Mouse (Mus musculus): ENCODE data around the gene Hhex. TPM values are rescaled to one million over a fixed set of nuclear protein-coding genes. Genes with fewer than 3 reads are reported as not detected.
A peak's percentile ranks its signal among the peaks of the same experiment; 100 is the strongest.

The Hhex gene
- 3.3 and 5.1 TPM in 2 replicates for polyA plus RNA-seq (2015; fragmentation: Nextera tagmentation; extraction: Ambion mirVana)

- Histone ChIP-seq H3K9ac (replicated peaks; ENCODE audit: low read depth, low read length) (peak within 1 kb of the TSS; percentile 29; the same call in 1 of the 2 replicates), H3K9me3 (ENCODE audit: control insufficient read depth, low read length) (no peaks in the 10 kb centered on the region), H3K4me3 (replicated peaks; ENCODE audit: low read length) (peak within 1 kb of the TSS; percentile 41), H3K36me3 (ENCODE audit: control insufficient read depth, insufficient read depth) (no peaks in the 10 kb centered on the region), H3K27me3 (replicated peaks; ENCODE audit: control insufficient read depth, insufficient read depth, low read length) (peaks cover 67% of the 10 kb centered on the region), H3K27ac (ENCODE audit: low read length) (no peak within 1 kb of the TSS), H3K4me2 (ENCODE audit: low read length) (peak within 1 kb of the TSS; percentile 41), H3K4me1 (replicated peaks; ENCODE audit: control insufficient read depth, insufficient read depth, low read length) (peaks cover 17% of the 10 kb centered on the region)
- peak; percentile 68 for ATAC-seq
- WGBS = under 1% methylated on average over 72 of the region's 79 CpGs
Measured at GRCm38 (mm10) chr19:37434263-37434951, at the start of gene Hhex. TSS of gene Hhex (plus strand) at chr19:37434810.

GRCm38 (mm10) chr19:37386126-37386525 lies 48.5 kb upstream of the Hhex start:
- Histone ChIP-seq H3K4me3 (replicated peaks; ENCODE audit: low read length) (no peak overlapping the region), H3K4me2 (ENCODE audit: low read length) (no peak overlapping the region), H3K9ac (replicated peaks; ENCODE audit: low read depth, low read length) (no peak overlapping the region), H3K4me1 (replicated peaks; ENCODE audit: control insufficient read depth, insufficient read depth, low read length) (no peaks in the 10 kb centered on the region), H3K27ac (ENCODE audit: low read length) (no peak overlapping the region), H3K36me3 (ENCODE audit: control insufficient read depth, insufficient read depth) (no peaks in the 10 kb centered on the region), H3K27me3 (replicated peaks; ENCODE audit: control insufficient read depth, insufficient read depth, low read length) (no peaks in the 10 kb centered on the region), H3K9me3 (ENCODE audit: control insufficient read depth, low read length) (no peaks in the 10 kb centered on the region)
- 69% methylated on average over 3 of the region's 3 CpGs for WGBS
- no peak for ATAC-seq

DNA sequence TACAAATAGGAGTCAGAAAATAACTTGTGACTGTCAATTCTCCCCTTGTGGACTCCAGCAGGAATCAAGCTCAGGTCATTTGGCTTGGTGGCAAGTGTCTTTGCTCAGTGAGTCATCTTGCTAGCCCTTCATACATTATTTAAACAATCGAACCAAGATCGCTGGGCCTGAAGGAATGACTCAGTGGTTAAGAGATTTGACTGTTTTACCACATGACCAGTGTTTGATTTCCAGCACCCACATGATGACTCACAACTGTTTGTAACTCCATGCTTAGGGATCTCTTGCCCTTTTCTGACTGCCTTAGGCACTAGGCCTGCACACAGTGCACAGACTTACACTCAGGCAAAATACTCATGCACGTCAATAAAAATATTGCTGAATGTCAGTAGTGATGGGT lies 42.7 kb upstream of the Hhex start:
- Histone ChIP-seq H3K27me3 (replicated peaks; ENCODE audit: control insufficient read depth, insufficient read depth, low read length) (no peaks in the 10 kb centered on the region), H3K9me3 (ENCODE audit: control insufficient read depth, low read length) (no peaks in the 10 kb centered on the region), H3K4me2 (ENCODE audit: low read length) (no peak overlapping the region), H3K4me3 (replicated peaks; ENCODE audit: low read length) (no peak overlapping the region), H3K4me1 (replicated peaks; ENCODE audit: control insufficient read depth, insufficient read depth, low read length) (no peaks in the 10 kb centered on the region), H3K36me3 (ENCODE audit: control insufficient read depth, insufficient read depth) (no peaks in the 10 kb centered on the region), H3K9ac (replicated peaks; ENCODE audit: low read depth, low read length) (no peak overlapping the region), H3K27ac (ENCODE audit: low read length) (no peak overlapping the region)
- no peak for ATAC-seq
- 99% methylated on average over 3 of the region's 3 CpGs for WGBS

DNA sequence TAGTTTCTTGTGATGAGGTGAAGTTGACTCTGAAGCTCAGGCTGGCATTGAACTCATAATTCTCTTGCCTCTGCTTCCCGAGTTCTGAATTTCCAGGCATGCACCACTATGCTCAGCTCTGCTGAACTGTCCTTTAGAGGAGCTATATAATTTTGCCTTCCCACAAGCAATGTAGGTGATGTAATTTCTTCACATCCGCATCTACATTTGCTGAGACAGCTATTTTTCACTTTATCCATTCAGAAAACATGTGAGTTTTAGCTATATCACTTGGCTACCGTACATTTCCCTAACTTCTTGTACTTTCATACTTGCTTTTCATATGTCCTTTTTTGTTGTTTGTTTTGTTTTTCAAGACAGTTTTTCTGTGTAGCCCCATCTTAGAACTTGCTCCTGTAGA lies 38.3 kb upstream of the Hhex start:
- no peak for ATAC-seq
- H3K27me3 ChIP-seq (replicated peaks; ENCODE audit: control insufficient read depth, insufficient read depth, low read length) = no peaks in the 10 kb centered on the region
- H3K4me3 ChIP-seq (replicated peaks; ENCODE audit: low read length) = no peak overlapping the region
- no peak overlapping the region for H3K27ac ChIP-seq (ENCODE audit: low read length)
- H3K9me3 ChIP-seq (ENCODE audit: control insufficient read depth, low read length) = no peaks in the 10 kb centered on the region
- no peak overlapping the region for H3K4me2 ChIP-seq (ENCODE audit: low read length)
- no peaks in the 10 kb centered on the region for H3K36me3 ChIP-seq (ENCODE audit: control insufficient read depth, insufficient read depth)
- no peak overlapping the region for H3K9ac ChIP-seq (replicated peaks; ENCODE audit: low read depth, low read length)
- H3K4me1 ChIP-seq (replicated peaks; ENCODE audit: control insufficient read depth, insufficient read depth, low read length) = no peaks in the 10 kb centered on the region
- WGBS = 95% methylated on average over 3 of the region's 3 CpGs

DNA sequence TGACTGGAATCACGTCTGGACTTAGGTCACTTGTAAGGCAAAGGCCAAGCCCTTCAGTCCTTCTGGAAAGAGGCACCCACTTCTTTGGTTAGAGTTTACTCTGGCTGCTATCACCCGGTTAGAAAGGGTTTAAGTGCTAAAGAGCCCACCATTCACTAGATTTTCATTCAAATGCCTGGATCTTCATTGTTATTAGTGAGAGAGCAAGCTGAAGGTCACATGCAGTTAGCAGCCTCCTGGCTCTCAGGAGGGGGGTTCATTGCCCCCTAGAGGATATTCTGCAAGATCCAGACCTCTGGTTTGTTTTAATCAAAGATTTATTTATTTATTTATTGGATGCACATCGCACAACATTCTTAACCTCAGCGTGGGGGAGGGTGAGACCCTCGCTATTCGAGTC lies 33.7 kb upstream of the Hhex start:
- Histone ChIP-seq H3K36me3 (ENCODE audit: control insufficient read depth, insufficient read depth) (no peaks in the 10 kb centered on the region), H3K4me3 (replicated peaks; ENCODE audit: low read length) (no peak overlapping the region), H3K27me3 (replicated peaks; ENCODE audit: control insufficient read depth, insufficient read depth, low read length) (no peaks in the 10 kb centered on the region), H3K9me3 (ENCODE audit: control insufficient read depth, low read length) (no peaks in the 10 kb centered on the region), H3K9ac (replicated peaks; ENCODE audit: low read depth, low read length) (no peak overlapping the region), H3K4me2 (ENCODE audit: low read length) (no peak overlapping the region), H3K27ac (ENCODE audit: low read length) (no peak overlapping the region), H3K4me1 (replicated peaks; ENCODE audit: control insufficient read depth, insufficient read depth, low read length) (no peaks in the 10 kb centered on the region)
- 81% methylated on average over 6 of the region's 6 CpGs for WGBS
- no peak for ATAC-seq

- H3K4me3 ChIP-seq (replicated peaks; ENCODE audit: low read length) = no peak overlapping the region
- H3K9me3 ChIP-seq (ENCODE audit: control insufficient read depth, low read length) = no peaks in the 10 kb centered on the region
- 88% methylated on average over 4 of the region's 4 CpGs for WGBS
- no peak overlapping the region for H3K9ac ChIP-seq (replicated peaks; ENCODE audit: low read depth, low read length)
- no peak overlapping the region for H3K4me2 ChIP-seq (ENCODE audit: low read length)
- no peaks in the 10 kb centered on the region for H3K27me3 ChIP-seq (replicated peaks; ENCODE audit: control insufficient read depth, insufficient read depth, low read length)
- H3K27ac ChIP-seq (ENCODE audit: low read length) = no peak overlapping the region
- no peaks in the 10 kb centered on the region for H3K4me1 ChIP-seq (replicated peaks; ENCODE audit: control insufficient read depth, insufficient read depth, low read length)
- no peak for ATAC-seq
- H3K36me3 ChIP-seq (ENCODE audit: control insufficient read depth, insufficient read depth) = no peaks in the 10 kb centered on the region
Measured at GRCm38 (mm10) chr19:37418294-37418693, 16.3 kb upstream of the Hhex start.

DNA sequence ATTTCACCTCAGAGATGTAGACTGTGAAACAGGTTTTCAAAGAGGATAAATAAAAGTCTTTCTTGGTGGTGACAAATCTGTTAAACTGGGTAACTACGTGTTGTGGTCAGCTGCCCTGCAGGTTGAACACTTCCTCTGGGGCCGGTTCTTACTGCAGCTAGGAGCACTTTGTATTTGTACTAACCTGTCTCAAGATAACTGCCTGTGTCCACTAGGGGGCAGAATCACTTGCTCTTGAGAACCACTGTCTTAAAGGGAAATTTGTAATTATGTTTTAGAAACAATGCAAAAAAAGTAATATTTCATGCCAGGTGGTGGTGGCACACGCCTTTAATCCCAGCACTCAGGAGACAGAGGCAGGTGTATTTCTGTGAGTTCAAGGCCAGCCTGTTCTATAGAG lies 15.0 kb upstream of the Hhex start:
- no peak overlapping the region for H3K27ac ChIP-seq (ENCODE audit: low read length)
- no peaks in the 10 kb centered on the region for H3K36me3 ChIP-seq (ENCODE audit: control insufficient read depth, insufficient read depth)
- H3K4me2 ChIP-seq (ENCODE audit: low read length) = no peak overlapping the region
- ATAC-seq = no peak
- H3K9ac ChIP-seq (replicated peaks; ENCODE audit: low read depth, low read length) = no peak overlapping the region
- no peaks in the 10 kb centered on the region for H3K9me3 ChIP-seq (ENCODE audit: control insufficient read depth, low read length)
- H3K27me3 ChIP-seq (replicated peaks; ENCODE audit: control insufficient read depth, insufficient read depth, low read length) = no peaks in the 10 kb centered on the region
- WGBS = 56% methylated on average over 3 of the region's 3 CpGs
- no peaks in the 10 kb centered on the region for H3K4me1 ChIP-seq (replicated peaks; ENCODE audit: control insufficient read depth, insufficient read depth, low read length)
- H3K4me3 ChIP-seq (replicated peaks; ENCODE audit: low read length) = no peak overlapping the region

DNA sequence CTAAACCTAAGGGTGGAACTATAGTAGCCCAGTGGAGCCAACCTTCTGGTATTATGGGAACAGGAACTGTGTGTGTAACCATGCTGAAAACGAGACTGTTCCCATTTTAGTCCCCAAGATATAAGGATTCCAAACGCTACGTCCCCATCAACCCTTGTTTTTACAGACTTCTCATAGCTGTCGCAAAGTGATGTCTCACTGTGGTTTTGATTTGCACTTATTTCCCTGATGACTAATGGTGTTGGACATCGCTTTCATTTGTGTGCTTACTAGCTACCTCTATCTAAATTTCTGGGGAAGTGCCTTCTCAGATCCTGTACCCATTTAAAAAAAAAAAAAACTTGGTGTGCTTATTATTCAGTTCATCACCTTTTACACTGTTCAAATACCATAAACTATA lies 6.0 kb upstream of the Hhex start:
- Histone ChIP-seq H3K4me3 (replicated peaks; ENCODE audit: low read length) (no peak overlapping the region), H3K4me2 (ENCODE audit: low read length) (no peak overlapping the region), H3K9me3 (ENCODE audit: control insufficient read depth, low read length) (no peaks in the 10 kb centered on the region), H3K4me1 (replicated peaks; ENCODE audit: control insufficient read depth, insufficient read depth, low read length) (no peaks in the 10 kb centered on the region), H3K27ac (ENCODE audit: low read length) (no peak overlapping the region), H3K9ac (replicated peaks; ENCODE audit: low read depth, low read length) (no peak overlapping the region), H3K27me3 (replicated peaks; ENCODE audit: control insufficient read depth, insufficient read depth, low read length) (peaks cover 25% of the 10 kb centered on the region), H3K36me3 (ENCODE audit: control insufficient read depth, insufficient read depth) (no peaks in the 10 kb centered on the region)
- WGBS = 86% methylated on average over 5 of the region's 5 CpGs
- no peak for ATAC-seq

DNA sequence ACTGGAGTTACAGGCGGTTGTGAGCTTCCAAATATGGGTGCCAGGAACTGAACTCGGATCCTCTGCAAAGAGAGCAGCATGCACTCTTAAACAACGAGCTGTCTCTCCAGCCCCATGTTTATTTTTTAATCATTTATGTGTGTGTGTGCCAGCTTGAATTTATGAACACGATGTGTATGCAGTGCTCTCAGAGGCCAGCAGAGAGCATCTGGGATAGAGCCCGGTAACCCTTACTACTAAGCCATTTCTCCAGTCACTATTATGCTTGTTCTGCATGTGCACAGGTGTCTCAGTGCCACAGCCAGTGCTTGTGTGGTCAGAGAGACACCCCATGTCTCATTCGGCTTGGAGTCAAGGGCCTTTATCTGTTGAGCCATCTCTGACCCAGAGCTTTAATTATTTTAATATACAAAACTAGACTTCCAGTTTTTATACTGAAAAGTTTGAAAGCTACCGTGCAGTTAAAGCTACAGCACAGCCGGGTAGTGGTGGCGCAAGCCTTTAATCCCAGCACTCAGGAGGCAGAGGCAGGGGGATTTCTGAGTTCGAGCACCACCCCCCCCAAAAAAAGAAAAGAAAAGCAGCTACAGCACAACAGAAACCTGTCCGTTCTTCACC lies 3.4 kb upstream of the Hhex start:
- H3K36me3 ChIP-seq (ENCODE audit: control insufficient read depth, insufficient read depth) = no peaks in the 10 kb centered on the region
- no peaks in the 10 kb centered on the region for H3K9me3 ChIP-seq (ENCODE audit: control insufficient read depth, low read length)
- no peak overlapping the region for H3K4me3 ChIP-seq (replicated peaks; ENCODE audit: low read length)
- no peak overlapping the region for H3K4me2 ChIP-seq (ENCODE audit: low read length)
- H3K4me1 ChIP-seq (replicated peaks; ENCODE audit: control insufficient read depth, insufficient read depth, low read length) = peaks cover 17% of the 10 kb centered on the region
- H3K9ac ChIP-seq (replicated peaks; ENCODE audit: low read depth, low read length) = no peak overlapping the region
- WGBS = 93% methylated on average over 11 of the region's 11 CpGs
- H3K27ac ChIP-seq (ENCODE audit: low read length) = no peak overlapping the region
- peaks cover 51% of the 10 kb centered on the region for H3K27me3 ChIP-seq (replicated peaks; ENCODE audit: control insufficient read depth, insufficient read depth, low read length)
- ATAC-seq = no peak

All from forebrain, embryonic 16.5 days (tissue).